Mouse (Mus musculus): Measurements from ENCODE around the gene Aktip. TPM values are rescaled to one million over a fixed set of nuclear protein-coding genes. Genes with fewer than 3 reads are reported as not detected.

The Aktip gene
- total RNA-seq, 2 experiments from 2014 or later = 51.7 to 54.2 TPM

DNA sequence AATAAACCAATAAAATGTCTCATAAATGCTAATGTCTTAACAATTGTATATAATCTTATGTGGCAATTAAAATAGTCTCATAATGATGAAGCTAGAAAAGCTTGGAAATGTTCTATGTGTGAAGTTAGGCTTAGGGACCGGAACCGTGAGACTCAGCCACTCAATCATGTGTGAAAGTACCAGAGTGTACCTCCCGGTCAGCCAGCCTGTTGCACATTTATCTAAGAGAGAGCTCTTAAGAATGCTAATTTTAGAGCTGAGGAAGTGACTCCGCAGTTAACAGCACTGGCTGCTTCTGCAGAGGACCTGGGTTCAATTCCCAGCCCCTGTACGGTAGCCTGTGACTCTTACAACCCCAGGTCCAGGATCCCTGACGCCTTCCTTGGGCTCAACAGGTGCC, 101.7 kb downstream of the Aktip start:
- intact Hi-C loops (cut with DNase I) = no loop called here
- H3K27ac ChIP-seq = no peak overlapping the region
- TF ChIP-seq CTCF (IDR thresholded peaks at IDR 0.05) = no peak
- no peak overlapping the region for H3K4me3 ChIP-seq
- no peak for DNase-seq

DNA sequence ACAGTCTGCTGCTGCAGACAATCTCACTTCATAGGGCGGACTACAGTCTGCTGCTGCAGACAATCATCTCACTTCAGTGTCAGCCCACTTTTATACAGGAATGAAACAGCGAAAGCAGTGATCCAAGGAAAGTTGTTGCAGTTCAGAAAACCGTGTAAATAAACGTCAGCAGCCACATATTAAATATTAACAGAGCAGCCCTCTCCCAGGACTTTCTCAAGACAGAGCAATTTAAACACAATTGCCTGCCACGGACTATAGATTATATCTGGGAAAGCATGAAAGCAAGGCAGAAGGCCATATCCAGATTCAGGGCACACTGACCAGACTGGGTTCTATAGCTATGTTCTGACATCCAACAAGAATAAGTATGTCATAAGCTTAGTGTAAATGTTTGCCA, 105.6 kb downstream of the Aktip start:
- no peak for TF ChIP-seq CTCF (IDR thresholded peaks at IDR 0.05)
- no peak for DNase-seq
- intact Hi-C loops (cut with DNase I) = no loop called here

DNA sequence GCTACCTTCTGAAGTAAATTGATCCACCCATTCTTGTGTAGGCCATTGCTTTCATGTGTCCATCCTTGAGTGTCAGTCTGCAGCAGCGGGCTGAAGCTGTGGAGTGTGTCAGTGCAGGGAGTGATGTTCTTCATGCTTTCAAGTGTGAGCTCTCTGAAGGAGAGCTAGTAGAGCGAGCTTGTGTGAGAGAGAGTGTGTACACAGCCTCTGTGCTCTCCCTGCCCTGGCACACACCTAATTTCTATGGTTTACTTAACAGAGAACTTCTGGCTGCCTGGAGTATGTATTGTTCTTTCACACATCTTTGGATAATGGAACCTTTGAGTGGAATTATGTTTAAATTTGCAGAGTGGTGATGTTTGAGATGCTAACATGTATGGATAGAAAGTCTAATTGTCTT, 110.2 kb downstream of the Aktip start:
- Histone ChIP-seq H3K27ac (no peak overlapping the region), H3K4me3 (no peak overlapping the region)
- intact Hi-C loops (cut with DNase I) = no loop called here
- no peak for TF ChIP-seq CTCF (IDR thresholded peaks at IDR 0.05)
- DNase-seq = no peak

More for the DNA sequence above, 105.6 kb downstream of the Aktip start:
- H3K4me3 ChIP-seq = no peak overlapping the region
- H3K27ac ChIP-seq = no peak overlapping the region

- no peak for DNase-seq
- H3K4me3 ChIP-seq = no peak overlapping the region
- H3K27ac ChIP-seq = no peak overlapping the region
- intact Hi-C loops (cut with DNase I) = no loop called here
- no peak for TF ChIP-seq CTCF (IDR thresholded peaks at IDR 0.05)
Observed at GRCm38 (mm10) chr8:91088452-91088851, 111.3 kb downstream of the Aktip start.

DNA sequence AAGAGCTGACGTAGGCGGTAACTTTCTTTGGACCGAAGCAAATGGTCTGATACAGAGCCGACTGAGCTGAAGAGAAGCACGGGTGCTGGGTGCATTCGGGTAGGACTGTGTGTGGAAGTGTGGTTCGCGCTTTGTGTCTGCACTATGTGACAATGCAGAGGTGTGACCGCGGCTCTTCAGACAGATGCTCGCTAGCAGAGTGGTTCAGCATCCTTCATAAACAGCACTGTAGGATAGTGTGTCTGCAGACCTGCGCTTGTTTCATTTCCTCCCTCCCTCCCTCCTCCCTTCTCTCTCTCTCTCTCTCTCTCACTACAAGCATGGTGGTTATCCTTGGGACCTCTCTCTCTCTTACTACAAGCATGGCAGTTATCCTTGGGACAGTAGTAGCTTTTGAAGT, 117.3 kb downstream of the Aktip start:
- no peak for DNase-seq
- intact Hi-C loops (cut with DNase I) = no loop called here
- TF ChIP-seq CTCF (IDR thresholded peaks at IDR 0.05) = no peak
- Histone ChIP-seq H3K4me3 (no peak overlapping the region; the same call in 1 of the 2 replicates), H3K27ac (no peak overlapping the region)

DNA sequence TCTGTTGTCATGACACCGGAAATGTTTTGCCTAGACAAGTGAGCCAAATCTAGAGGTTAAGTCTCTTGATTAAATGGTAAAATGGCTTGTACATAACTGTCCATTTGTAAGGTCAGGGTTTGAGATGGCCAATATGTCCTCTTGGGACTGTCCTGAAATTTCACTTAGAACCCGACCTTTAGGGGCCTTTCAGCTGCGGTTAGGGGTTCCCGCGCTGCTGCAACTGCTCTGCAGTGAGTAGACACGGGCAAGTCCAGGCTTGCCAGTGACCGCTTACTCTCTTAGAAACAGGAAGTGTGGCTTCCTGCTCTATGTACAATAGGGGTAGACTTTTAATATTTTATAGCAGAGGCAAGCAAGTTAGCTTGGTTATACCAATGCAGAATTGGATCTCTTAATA, 117.9 kb downstream of the Aktip start:
- no peak for DNase-seq
- H3K27ac ChIP-seq = 0 out of 2 replicates have a peak overlapping the region, but pooled peaks have one; percentile 12
- intact Hi-C loops (cut with DNase I) = no loop called here
- H3K4me3 ChIP-seq = no peak overlapping the region
- TF ChIP-seq CTCF (IDR thresholded peaks at IDR 0.05) = no peak

DNA sequence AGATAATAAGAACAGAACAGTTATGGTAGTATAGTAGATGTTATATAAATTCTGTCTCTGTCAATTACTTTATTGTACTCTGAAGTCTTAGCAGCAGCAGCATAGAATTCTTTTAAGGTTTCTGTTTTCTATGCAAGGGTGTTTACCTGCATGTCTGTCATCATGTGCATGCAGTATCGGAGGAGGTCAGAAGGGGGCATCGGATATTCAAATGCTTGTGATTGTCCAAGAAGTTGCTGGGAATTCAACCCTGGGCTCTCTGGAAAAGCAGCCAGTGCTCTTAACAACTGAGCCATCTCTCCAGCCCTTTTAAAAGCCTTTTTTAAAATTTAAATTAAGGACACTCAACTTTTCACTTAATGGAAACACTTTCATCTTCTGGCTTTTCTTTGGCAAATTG, 120.1 kb downstream of the Aktip start:
- no peak overlapping the region for H3K4me3 ChIP-seq
- no peak overlapping the region for H3K27ac ChIP-seq
- no peak for DNase-seq
- peak; percentile 18; the same call in 1 of the 2 replicates for TF ChIP-seq CTCF (IDR thresholded peaks at IDR 0.05)
- intact Hi-C loops (cut with DNase I) = no loop called here

- Histone ChIP-seq H3K4me3 (no peak overlapping the region), H3K27ac (no peak overlapping the region)
- no peak for DNase-seq
- intact Hi-C loops (cut with DNase I) = no loop called here
- TF ChIP-seq CTCF (IDR thresholded peaks at IDR 0.05) = no peak
Observed at GRCm38 (mm10) chr8:91077077-91077867, 122.5 kb downstream of the Aktip start.

- Histone ChIP-seq H3K27ac (peak overlapping the region; percentile 95), H3K4me3 (peak overlapping the region; percentile 85)
- no peak for TF ChIP-seq CTCF (IDR thresholded peaks at IDR 0.05)
- DNase-seq = peak; percentile 88
- intact Hi-C loops (cut with DNase I) = loop anchor here (5.0 kb wide), 1 partner anchor 153 kb away; no protein-coding TSS in a partner anchor
Observed at GRCm38 (mm10) chr8:91070275-91070859, 129.4 kb downstream of the Aktip start.

DNA sequence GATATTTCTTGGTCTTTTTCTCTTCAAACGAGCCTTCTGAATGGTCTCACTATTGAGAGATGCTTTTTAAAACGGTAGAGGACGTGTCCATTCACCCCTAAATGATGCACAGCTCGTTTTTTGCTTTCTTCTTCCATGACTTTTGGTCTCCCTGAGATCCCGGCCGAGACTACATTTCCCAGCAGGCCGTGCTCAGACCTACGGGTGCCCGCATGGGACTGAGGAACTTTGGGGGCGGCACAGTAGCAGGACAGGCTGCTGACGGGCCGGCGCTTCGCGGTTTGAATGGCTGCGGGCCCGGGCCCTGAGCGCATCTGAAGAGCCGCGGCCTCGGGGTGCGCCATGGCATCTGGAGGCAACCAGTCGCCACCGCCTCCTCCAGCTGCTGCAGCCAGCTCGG, 129.9 kb downstream of the Aktip start, which contains the start of gene Rbl2:
Gene Rbl2 (plus strand): TSS at position 224 of the 400 bp plus-strand sequence.
- intact Hi-C loops (cut with DNase I) = loop anchor here (5.0 kb wide), 1 partner anchor 153 kb away; no protein-coding TSS in a partner anchor
- TF ChIP-seq CTCF (IDR thresholded peaks at IDR 0.05) = no peak
- Histone ChIP-seq H3K27ac (peak within 1 kb of the TSS; percentile 95), H3K4me3 (peak within 1 kb of the TSS; percentile 85)
- peak; percentile 96 for DNase-seq

- DNase-seq = peak; percentile 50
Observed at GRCm38 (mm10) chr8:91069407-91069806, 130.4 kb downstream of the Aktip start.

GRCm38 (mm10) chr8:91065179-91065578, 134.6 kb downstream of the Aktip start:
- H3K4me3 ChIP-seq = no peak overlapping the region
- no peak overlapping the region for H3K27ac ChIP-seq
- intact Hi-C loops (cut with DNase I) = no loop called here
- DNase-seq = no peak
- TF ChIP-seq CTCF (IDR thresholded peaks at IDR 0.05) = no peak

More at GRCm38 (mm10) chr8:91069407-91069806, 130.4 kb downstream of the Aktip start:
- peak overlapping the region; percentile 85 for H3K4me3 ChIP-seq
- H3K27ac ChIP-seq = peak overlapping the region; percentile 95
- no peak for TF ChIP-seq CTCF (IDR thresholded peaks at IDR 0.05)
- intact Hi-C loops (cut with DNase I) = no loop called here

Other genes with a start within 250 kb of the Aktip start
- 10 to 100 TPM; 39.4 to 40.1 TPM for gene Rbl2, start 129.9 kb downstream of the Aktip start, total RNA-seq (2021)
- gene Rpgrip1l, start 113.3 kb upstream of the Aktip start, total RNA-seq (2021) = 1 to 10 TPM; 2.0 to 2.3 TPM
- gene Fto, start 113.5 kb upstream of the Aktip start, total RNA-seq (2021) = 10 to 100 TPM; 81.7 to 85.5 TPM

All from gastrocnemius, adult 2 months (tissue).